8 mouse cellular contexts compared by ENCODE assay signal in genomic region chr10:4404895-4405491, GRCm38 (mm10). TPM values are rescaled to one million over a fixed set of nuclear protein-coding genes. Genes with fewer than 3 reads are reported as not detected.
DNase-seq lines count a peak whose midpoint lies in the region; ATAC-seq and TF ChIP-seq lines count a peak whose summit lies in the region.

No protein-coding gene starts in this region.

- in situ Hi-C loops in CH12.LX (cut with MboI; ENCODE audit: low pct_ligation_motif_present, low pct_unique_long_range_greater_than_20kb, low sequenced_read_pairs): loop anchor here (25.0 kb wide), 1 partner anchor 757 kb away; no protein-coding TSS in a partner anchor

- H3K27me3 ChIP-seq in kidney, adult 2 months (replicated peaks; ENCODE audit: control insufficient read depth, insufficient read depth, low read length): no peaks in the 10 kb centered on the region
- no peaks in the 10 kb centered on the region for H3K27me3 ChIP-seq in CH12.LX (replicated peaks)
- no peaks in the 10 kb centered on the region for H3K27me3 ChIP-seq in heart, embryonic 12.5 days (replicated peaks)
- H3K27me3 ChIP-seq in midbrain, embryonic 12.5 days: no peaks in the 10 kb centered on the region

- peak; percentile 60 for TF ChIP-seq RAD21 in CH12.LX (IDR thresholded peaks at IDR 0.05; ENCODE audit: low read depth, low read length)

- H3K79me2 ChIP-seq in CH12.LX (replicated peaks; ENCODE audit: control insufficient read depth, extremely low read depth, insufficient read depth, poor library complexity, severe bottlenecking): no peaks in the 10 kb centered on the region

- no peak for TF ChIP-seq POLR2A in kidney, adult 2 months (IDR thresholded peaks at IDR 0.05; ENCODE audit: low read depth, low read length)
- TF ChIP-seq POLR2A in CH12.LX (IDR thresholded peaks at IDR 0.05; ENCODE audit: low read depth, low read length): no peak

- dilution Hi-C loops in CH12.LX (cut with MboI; ENCODE audit: extremely low pct_ligation_motif_present, extremely low pct_unique_long_range_greater_than_20kb, low sequenced_read_pairs): no loop called here

- no peak overlapping the region for H3K9ac ChIP-seq in CH12.LX (ENCODE audit: insufficient read depth, low read depth)
- 0 out of 2 replicates have a peak overlapping the region, but pooled peaks have one; percentile 53 for H3K9ac ChIP-seq in heart, embryonic 12.5 days
- H3K9ac ChIP-seq in midbrain, embryonic 12.5 days (replicated peaks): no peak overlapping the region

- H3K4me3 ChIP-seq in kidney, adult 2 months (ENCODE audit: insufficient read depth, low read depth, low read length): no peak overlapping the region
- H3K4me3 ChIP-seq in CH12.LX (replicated peaks in 1 of 3; ENCODE audit: low read depth in 2 of 3, low read length in 2 of 3, poor library complexity in 1 of 3): no peak overlapping the region
- no peak overlapping the region for H3K4me3 ChIP-seq in heart, embryonic 12.5 days
- no peak overlapping the region for H3K4me3 ChIP-seq in midbrain, embryonic 12.5 days

- TF ChIP-seq CTCF in kidney, adult 2 months (conservative IDR thresholded peaks at IDR 0.05; ENCODE audit: insufficient read depth, insufficient read length, low read depth, low read length): peak; percentile 56
- TF ChIP-seq CTCF in CH12.LX (conservative IDR thresholded peaks at IDR 0.05 in 1 of 2, IDR thresholded peaks at IDR 0.05 in 1 of 2; ENCODE audit: low read depth in 2 of 2, low read length in 2 of 2): peak; percentile 72 to 80

- ATAC-seq in heart, embryonic 12.5 days (ENCODE audit: insufficient number of reproducible peaks, low FRiP score): peak; percentile 55; the same call in 1 of the 2 replicates
- peak; percentile 58 for ATAC-seq in midbrain, embryonic 12.5 days (ENCODE audit: low FRiP score, low read depth)

- DNase-seq in kidney, adult 2 months: peak; percentile 71
- DNase-seq in kidney, adult 11 months: no peak
- peak; percentile 68 for DNase-seq in CH12.LX (ENCODE audit: extremely low read depth)
- DNase-seq in cerebellum, adult 9-11 months: peak; percentile 58
- peak; percentile 54 for DNase-seq in kidney, postnatal 10 days
- no peak for DNase-seq in testis, postnatal 14 days (ENCODE audit: low spot score)

- no peaks in the 10 kb centered on the region; the same call in none of the 2 replicates for H3K36me3 ChIP-seq in kidney, adult 2 months (ENCODE audit: control insufficient read depth, insufficient read depth, low read length)
- peaks cover 50 to 92% of the 10 kb centered on the region in 2 experiments for H3K36me3 ChIP-seq in CH12.LX (replicated peaks in 1 of 2; ENCODE audit: control insufficient read depth in 1 of 2, insufficient read depth in 1 of 2, low read length in 1 of 2)
- peaks cover 64% of the 10 kb centered on the region for H3K36me3 ChIP-seq in heart, embryonic 12.5 days
- peaks cover 40% of the 10 kb centered on the region for H3K36me3 ChIP-seq in midbrain, embryonic 12.5 days

- no peak overlapping the region for H3K4me2 ChIP-seq in CH12.LX (ENCODE audit: insufficient read depth, low read depth, poor library complexity, severe bottlenecking)
- H3K4me2 ChIP-seq in heart, embryonic 12.5 days: no peak overlapping the region
- no peak overlapping the region for H3K4me2 ChIP-seq in midbrain, embryonic 12.5 days (replicated peaks)

- 53% methylated on average over 5 of the region's 5 CpGs for WGBS in kidney, adult 2 months
- 57% methylated on average over 5 of the region's 5 CpGs for WGBS in heart, embryonic 12.5 days
- WGBS in midbrain, embryonic 12.5 days: 65% methylated on average over 5 of the region's 5 CpGs

- H3K4me1 ChIP-seq in kidney, adult 2 months (ENCODE audit: control insufficient read depth, insufficient read depth, low read length): no peaks in the 10 kb centered on the region
- peaks cover 0 to 14% of the 10 kb centered on the region in 2 experiments; a peak in 2 of 4 replicates for H3K4me1 ChIP-seq in CH12.LX (ENCODE audit: control insufficient read depth in 1 of 2, insufficient read depth in 2 of 2)
- H3K4me1 ChIP-seq in heart, embryonic 12.5 days (replicated peaks): peaks cover 16% of the 10 kb centered on the region
- no peaks in the 10 kb centered on the region for H3K4me1 ChIP-seq in midbrain, embryonic 12.5 days

- H3K27ac ChIP-seq in kidney, adult 2 months (ENCODE audit: insufficient read depth, low read depth, low read length): no peak overlapping the region
- no peak overlapping the region for H3K27ac ChIP-seq in CH12.LX (ENCODE audit: insufficient read depth, low read depth)
- peak overlapping the region; percentile 72 for H3K27ac ChIP-seq in heart, embryonic 12.5 days (ENCODE audit: poor library complexity, severe bottlenecking)
- H3K27ac ChIP-seq in midbrain, embryonic 12.5 days (replicated peaks): no peak overlapping the region

- H3K9me3 ChIP-seq in CH12.LX (replicated peaks; ENCODE audit: low read length): no peaks in the 10 kb centered on the region
- no peaks in the 10 kb centered on the region for H3K9me3 ChIP-seq in heart, embryonic 12.5 days (replicated peaks)
- H3K9me3 ChIP-seq in midbrain, embryonic 12.5 days: no peaks in the 10 kb centered on the region

- TF ChIP-seq EP300 in CH12.LX (IDR thresholded peaks at IDR 0.05; ENCODE audit: low read length): no peak

TF ChIP-seq in CH12.LX, 34 proteins besides CTCF, POLR2A, EP300 and RAD21:
- no peak for TF ChIP-seq MAZ (IDR thresholded peaks at IDR 0.05; ENCODE audit: low read depth, low read length)
- TF ChIP-seq ZKSCAN1 (IDR thresholded peaks at IDR 0.05; ENCODE audit: borderline replicate concordance, low read depth, low read length): no peak
- peak; percentile 60 for TF ChIP-seq SMC3 (IDR thresholded peaks at IDR 0.05; ENCODE audit: low read depth, low read length)
- no peak for TF ChIP-seq GABPA (IDR thresholded peaks at IDR 0.05; ENCODE audit: insufficient replicate concordance, low read depth, low read length)
- peak; percentile 65 for TF ChIP-seq ZNF384 (IDR thresholded peaks at IDR 0.05; ENCODE audit: low read depth, low read length)

RNA-seq across cellular contexts. Expression of gene Zbtb2, which starts 17.1 kb away (rescaled TPM):
- 6.6 and 6.9 TPM in 2 replicates for polyA plus RNA-seq in kidney, adult 2 months (2012; rRNA removed)
- total RNA-seq in CH12.LX (2012; rRNA removed) (6.1 and 8.4 TPM in 2 replicates), CH12.LX (2014; rRNA removed) (11.4 and 12.4 TPM in 2 replicates)
- polyA plus RNA-seq in CH12.LX (2012; ENCODE audit: insufficient read length, low read depth): 8.9 and 11.1 TPM in 2 replicates
- polyA plus RNA-seq in heart, embryonic 12.5 days (2016; fragmentation: Nextera tagmentation; extraction: Ambion mirVana): 13.4 and 14.2 TPM in 2 replicates
- polyA plus RNA-seq in midbrain, embryonic 12.5 days (2016; fragmentation: Nextera tagmentation; extraction: Ambion mirVana): 23.3 and 23.4 TPM in 2 replicates

RNA-seq across cellular contexts. Expression of gene Rmnd1, which starts 27.2 kb away (rescaled TPM):
- polyA plus RNA-seq in kidney, adult 2 months (2012; rRNA removed): 66.7 and 72.2 TPM in 2 replicates
- 29.1 and 29.5 TPM in 2 replicates for total RNA-seq in CH12.LX (2012; rRNA removed)
- 44.4 and 44.8 TPM in 2 replicates for total RNA-seq in CH12.LX (2014; rRNA removed)
- 37.6 and 43.6 TPM in 2 replicates for polyA plus RNA-seq in CH12.LX (2012; ENCODE audit: insufficient read length, low read depth)
- 91.8 and 92.9 TPM in 2 replicates for polyA plus RNA-seq in heart, embryonic 12.5 days (2016; fragmentation: Nextera tagmentation; extraction: Ambion mirVana)
- 49.0 and 53.7 TPM in 2 replicates for polyA plus RNA-seq in midbrain, embryonic 12.5 days (2016; fragmentation: Nextera tagmentation; extraction: Ambion mirVana)

RNA-seq across cellular contexts. Expression of gene Armt1, which starts 27.3 kb away (rescaled TPM):
- polyA plus RNA-seq in kidney, adult 2 months (2012; rRNA removed): 7.9 and 9.1 TPM in 2 replicates
- total RNA-seq in CH12.LX (2012; rRNA removed) (20.7 and 23.7 TPM in 2 replicates), CH12.LX (2014; rRNA removed) (45.1 and 50.2 TPM in 2 replicates)
- 28.2 and 32.1 TPM in 2 replicates for polyA plus RNA-seq in CH12.LX (2012; ENCODE audit: insufficient read length, low read depth)
- polyA plus RNA-seq in heart, embryonic 12.5 days (2016; fragmentation: Nextera tagmentation; extraction: Ambion mirVana): 17.5 and 19.4 TPM in 2 replicates
- polyA plus RNA-seq in midbrain, embryonic 12.5 days (2016; fragmentation: Nextera tagmentation; extraction: Ambion mirVana): 23.1 TPM in 2 replicates

Comparison
In these comparisons a context has a peak if more than half of its experiments do, and no peak if none do; other contexts are left out.
1. DNase-seq: peak in kidney, adult 2 months (single experiment), CH12.LX (single experiment), cerebellum, adult 9-11 months (single experiment) and kidney, postnatal 10 days (single experiment); none in kidney, adult 11 months (single experiment) and testis, postnatal 14 days (single experiment).